Mouse (Mus musculus) cerebellum, postnatal 25 days (tissue): ENCODE results near the gene Qrfp.

ENCODE experiments used
- DNase-seq, 2 experiments: peaks; one replicate each; pipeline ENCODE4 v3.0.0; 2021; ENCODE audit warnings: mixed read lengths in 2 of 2

The Qrfp gene

GRCm38 (mm10) chr2:31814699-31815098 lies 4.3 kb upstream of the Qrfp start:
- DNase-seq, result no peak

- DNase-seq, result peak in 1 of 2 experiments; percentile 62
Observed at GRCm38 (mm10) chr2:31813641-31814040, 3.3 kb upstream of the Qrfp start.

GRCm38 (mm10) chr2:31811086-31811958 lies 942 bp upstream of the Qrfp start:
- DNase-seq, result no peak

GRCm38 (mm10) chr2:31809358-31809740 lies 1.0 kb downstream of the Qrfp start:
- DNase-seq, result no peak

- DNase-seq, result no peak
Observed at GRCm38 (mm10) chr2:31808410-31809357, 1.7 kb downstream of the Qrfp start.

GRCm38 (mm10) chr2:31806639-31807382 lies 3.6 kb downstream of the Qrfp start:
- DNase-seq, result no peak

- DNase-seq, result peak; percentile 63 to 69
Observed at GRCm38 (mm10) chr2:31803480-31803879, 6.9 kb downstream of the Qrfp start.

- DNase-seq, result peak; percentile 42 to 65
Observed at GRCm38 (mm10) chr2:31802811-31803210, 7.6 kb downstream of the Qrfp start.

GRCm38 (mm10) chr2:31801416-31801815 lies 9.0 kb downstream of the Qrfp start:
- peak; percentile 75 to 77 for DNase-seq

- DNase-seq, result no peak
Observed at GRCm38 (mm10) chr2:31796943-31797342, 13.4 kb downstream of the Qrfp start.

GRCm38 (mm10) chr2:31792611-31793010 lies 17.8 kb downstream of the Qrfp start:
- no peak for DNase-seq

- no peak for DNase-seq
Observed at GRCm38 (mm10) chr2:31791260-31791659, 19.1 kb downstream of the Qrfp start.

GRCm38 (mm10) chr2:31790728-31791251 lies 19.6 kb downstream of the Qrfp start:
- no peak for DNase-seq

- DNase-seq, result peak in 1 of 2 experiments; percentile 17
Observed at GRCm38 (mm10) chr2:31789215-31789614, 21.2 kb downstream of the Qrfp start.

GRCm38 (mm10) chr2:31788227-31788626 lies 22.2 kb downstream of the Qrfp start:
- peak in 1 of 2 experiments; percentile 6 for DNase-seq

- DNase-seq, result peak; percentile 85 to 92
Observed at GRCm38 (mm10) chr2:31787029-31787428, 23.4 kb downstream of the Qrfp start.

GRCm38 (mm10) chr2:31785074-31785473 lies 25.3 kb downstream of the Qrfp start:
- DNase-seq, result peak; percentile 75 to 84

- no peak for DNase-seq
Observed at GRCm38 (mm10) chr2:31782958-31783602, 27.3 kb downstream of the Qrfp start.

- no peak for DNase-seq
Observed at GRCm38 (mm10) chr2:31779258-31779657, 31.1 kb downstream of the Qrfp start.

- no peak for DNase-seq
Observed at GRCm38 (mm10) chr2:31776479-31776878, 33.9 kb downstream of the Qrfp start.

- DNase-seq, result no peak
Observed at GRCm38 (mm10) chr2:31770781-31771441, 39.5 kb downstream of the Qrfp start.
